Mouse (Mus musculus) frontal cortex, adult 2 months (tissue): ENCODE data around the gene Cd151. TPM values are rescaled to one million over a fixed set of nuclear protein-coding genes. Genes with fewer than 3 reads are reported as not detected.

Experiments used
- DNase-seq, 2 experiments: peaks; one replicate each; pipeline ENCODE4 v3.0.0; 2022; ENCODE audit warnings: low spot score in 1 of 2; ENCODE audit errors: extremely low spot score in 1 of 2
- polyA plus RNA-seq: library from polyadenylated mRNA; depleted of rRNA; stranded (reverse); fragments of >200 nt; gene quantifications from 2 replicates; pipeline ENCODE4 v1.2.3, GENCODE M21; 2012; rRNA removed

Cd151 gene
- polyA plus RNA-seq: 61.0 and 61.7 TPM in 2 replicates

- DNase-seq: peak in 1 of 2 experiments; percentile 72
These were observed at the start of gene Cd151 for GRCm38 (mm10) chr7:141467230-141468030. Cd151 (plus strand) TSS chr7:141467392.

DNA sequence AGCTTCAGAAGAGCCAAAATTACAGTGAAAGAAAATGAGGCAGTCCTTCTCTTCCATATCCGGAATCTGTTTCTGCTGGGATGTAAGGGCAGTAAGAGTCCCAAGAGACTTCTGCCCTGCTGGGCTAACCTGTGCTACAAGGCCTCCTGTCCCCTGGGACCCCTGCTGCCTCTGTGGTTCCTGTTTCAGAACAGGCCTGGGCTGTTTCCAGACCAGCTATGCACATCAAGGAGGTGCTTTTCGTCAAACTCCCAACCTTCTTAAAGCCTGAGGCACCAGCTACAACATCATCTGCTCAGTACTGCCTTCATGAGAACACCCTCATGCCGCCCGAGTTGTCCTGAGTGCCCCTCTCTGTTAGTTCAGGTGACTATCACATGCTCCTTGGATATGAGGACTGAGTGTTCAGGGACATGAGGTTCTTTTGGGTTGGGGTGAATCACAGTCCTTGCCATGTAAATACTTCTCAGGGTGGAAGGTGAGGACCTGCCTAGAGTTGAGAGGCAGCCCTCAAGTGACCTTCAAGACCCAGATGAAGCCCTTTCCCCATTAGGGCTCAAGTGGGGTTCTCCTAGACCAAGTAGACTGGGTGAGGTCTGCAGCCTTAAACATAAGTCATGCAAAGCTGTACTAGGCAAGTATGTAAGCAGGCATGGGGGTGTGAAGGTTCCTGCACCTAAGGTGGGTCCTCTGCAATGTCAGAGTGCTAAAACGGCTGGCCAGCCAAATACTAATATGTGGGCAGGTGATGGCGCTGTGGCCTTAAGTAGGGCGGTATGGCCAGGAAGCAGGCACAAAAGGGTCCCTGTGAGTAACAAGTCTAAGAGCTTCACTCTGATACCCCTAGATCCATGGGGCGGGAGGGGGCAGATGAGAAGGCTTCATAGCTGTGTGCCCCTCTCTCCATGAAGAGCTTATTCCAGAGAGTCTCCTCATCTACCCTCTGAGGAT is 49.2 kb upstream of the Cd151 start:
- DNase-seq: no peak

- DNase-seq: peak in 1 of 2 experiments; percentile 62
These were observed 48.2 kb upstream of the Cd151 start for GRCm38 (mm10) chr7:141418970-141419369.

GRCm38 (mm10) chr7:141420030-141420702 is 47.0 kb upstream of the Cd151 start:
- DNase-seq: no peak

DNA sequence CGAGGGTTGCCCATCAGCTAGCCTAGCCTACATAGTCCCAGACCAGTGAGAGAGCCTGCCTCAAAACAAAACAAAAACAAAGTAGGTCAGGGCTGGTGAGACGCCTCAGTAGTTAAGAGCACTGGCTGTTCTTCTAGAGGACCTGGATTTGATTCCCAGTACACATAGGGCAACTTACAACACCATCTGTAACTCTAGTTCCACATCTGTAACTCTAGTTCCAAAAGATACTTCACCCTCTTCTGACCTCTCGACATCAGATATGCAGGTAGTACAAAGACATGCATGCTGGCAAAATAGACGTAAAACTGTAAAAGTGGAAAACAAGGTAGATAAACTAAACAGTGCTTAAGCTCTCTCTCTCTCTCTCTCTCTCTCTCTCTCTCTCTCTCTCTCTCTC is 43.4 kb upstream of the Cd151 start:
- DNase-seq: no peak

- no peak for DNase-seq
These were observed 40.1 kb upstream of the Cd151 start for GRCm38 (mm10) chr7:141426948-141427730.

GRCm38 (mm10) chr7:141428701-141429100 is 38.5 kb upstream of the Cd151 start:
- no peak for DNase-seq

- peak; percentile 90 to 94 for DNase-seq
These were observed 37.9 kb upstream of the Cd151 start, which contains the start of gene Cend1 for GRCm38 (mm10) chr7:141429310-141429709. Cend1 (minus strand) TSS chr7:141429491.

DNA sequence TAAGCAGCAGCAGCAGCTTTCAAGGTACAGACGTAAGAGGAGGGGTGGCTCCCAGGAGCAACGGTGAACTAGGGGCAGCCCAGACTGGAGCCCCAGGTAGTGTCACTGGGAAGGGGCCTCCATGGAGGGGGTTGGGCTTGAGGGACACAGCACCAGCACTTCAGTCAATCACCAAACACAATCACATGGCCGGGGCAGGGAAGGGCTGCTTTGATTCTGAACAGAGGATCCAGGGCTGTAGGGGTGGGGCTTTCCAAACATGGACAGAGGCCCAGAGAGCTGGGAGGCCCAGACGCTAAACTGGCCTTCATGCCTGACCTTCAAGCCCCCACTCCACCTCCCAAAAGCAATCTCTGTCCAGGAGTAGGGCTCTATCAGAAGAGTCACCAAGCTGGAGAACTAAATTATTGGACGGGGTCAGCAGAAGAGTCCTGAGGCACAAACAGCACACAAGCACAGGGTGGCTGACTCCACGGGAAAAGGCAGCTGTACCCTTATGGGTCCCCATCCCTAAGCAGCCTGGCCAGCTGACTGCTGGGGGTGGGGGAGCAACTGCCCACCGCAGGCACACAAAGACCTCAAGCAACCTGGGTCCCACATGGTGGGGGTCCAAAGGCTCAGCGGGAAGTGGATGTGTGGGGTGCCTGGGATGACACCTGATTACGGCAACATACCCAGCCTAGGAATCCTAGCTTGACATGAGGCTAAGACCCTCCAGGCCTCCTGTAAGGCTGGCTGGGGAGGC is 37.2 kb upstream of the Cd151 start:
- no peak for DNase-seq

DNA sequence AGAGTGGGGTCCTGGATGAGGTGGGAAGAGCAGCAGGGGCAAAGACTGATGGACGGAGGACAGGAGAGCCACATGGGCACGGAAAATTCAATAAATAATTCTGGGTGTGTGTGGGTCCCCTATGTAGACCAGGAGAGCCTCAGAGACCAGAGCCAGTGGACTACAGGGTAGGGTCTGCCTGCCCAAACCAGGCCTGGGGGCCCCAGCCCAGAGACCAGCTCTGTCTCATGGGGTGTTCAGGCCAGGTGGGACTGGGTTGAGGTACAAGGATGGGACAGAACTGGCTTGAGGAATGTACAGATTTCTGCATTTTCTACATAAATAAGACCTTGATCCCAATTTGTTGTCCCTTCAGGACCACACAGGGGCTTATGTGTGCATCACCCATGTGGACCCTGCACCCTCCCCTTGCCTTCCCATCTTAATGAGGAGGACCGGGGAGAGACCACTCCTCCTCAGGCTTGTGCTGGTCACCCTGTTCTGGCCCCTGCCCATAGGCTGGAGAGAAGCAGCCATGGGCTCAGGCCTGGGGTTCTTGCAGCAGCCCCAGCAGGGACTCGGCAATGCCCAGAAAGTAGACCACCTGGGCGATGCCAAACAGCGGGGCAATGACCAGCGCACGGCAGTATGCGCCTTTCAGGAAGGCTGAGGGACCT is 36.5 kb upstream of the Cd151 start:
- no peak for DNase-seq

GRCm38 (mm10) chr7:141431434-141432185 is 35.6 kb upstream of the Cd151 start:
- no peak for DNase-seq

- DNase-seq: no peak
These were observed 35.0 kb upstream of the Cd151 start for GRCm38 (mm10) chr7:141432186-141432611.

- no peak for DNase-seq
These were observed 34.3 kb upstream of the Cd151 start for GRCm38 (mm10) chr7:141432741-141433516.

- no peak for DNase-seq
These were observed 33.4 kb upstream of the Cd151 start for GRCm38 (mm10) chr7:141433517-141434400.

- DNase-seq: peak in 1 of 2 experiments; percentile 80
These were observed 32.7 kb upstream of the Cd151 start for GRCm38 (mm10) chr7:141434464-141434863.
